Mouse (Mus musculus) MEL (cell line): ENCODE data around the gene Shc4. TPM values are rescaled to one million over a fixed set of nuclear protein-coding genes. Genes with fewer than 3 reads are reported as not detected.

ENCODE experiments used
- DNase-seq: peaks from one replicate; pipeline ENCODE4 v3.0.0; 2011; ENCODE audit warnings: low read depth, low spot score
- H3K27ac ChIP-seq: 2 replicates; pipeline ENCODE4 v1.5.1; 2012; ENCODE audit warnings: low read depth, mild to moderate bottlenecking, control low read depth, low read length, moderate library complexity; ENCODE audit not compliant: control insufficient read depth
- H3K27me3 ChIP-seq, 2 experiments: fragments of 150-350 bp in 1 of 2; sonication (generic) in 1 of 2; 2 replicates each; pipeline ENCODE4 v1.6.1; 2012; ENCODE audit warnings: low read length in 2 of 2, mild to moderate bottlenecking in 2 of 2, improper control_type of control experiment in 1 of 2, moderate library complexity in 1 of 2; ENCODE audit not compliant: insufficient read depth in 2 of 2, control insufficient read depth in 1 of 2
- H3K36me3 ChIP-seq, 2 experiments: 2 replicates each; pipeline ENCODE4 v1.6.1; 2012 to 2014; ENCODE audit warnings: low read length in 2 of 2, improper control_type of control experiment in 1 of 2, inconsistent platforms in 1 of 2, mild to moderate bottlenecking in 1 of 2; ENCODE audit not compliant: insufficient read depth in 2 of 2, control insufficient read depth in 1 of 2
- H3K4me1 ChIP-seq, 2 experiments: fragments of 150-350 bp in 1 of 2; sonication (generic) in 1 of 2; 2 replicates each; pipeline ENCODE4 v1.6.1; 2012; ENCODE audit warnings: low read length in 2 of 2, improper control_type of control experiment in 1 of 2, mild to moderate bottlenecking in 1 of 2; ENCODE audit not compliant: insufficient read depth in 2 of 2, control insufficient read depth in 1 of 2
- H3K4me3 ChIP-seq, 2 experiments: fragments of 150-350 bp in 1 of 2; sonication (generic) in 1 of 2; 2 replicates each; pipeline ENCODE4 v1.5.1; 2012; ENCODE audit warnings: low read depth in 2 of 2, low read length in 2 of 2, mild to moderate bottlenecking in 2 of 2, moderate library complexity in 2 of 2, control low read depth in 1 of 2, improper control_type of control experiment in 1 of 2; ENCODE audit not compliant: control insufficient read depth in 1 of 2, insufficient read depth in 1 of 2
- H3K79me2 ChIP-seq: 2 replicates; pipeline ENCODE4 v1.6.1; 2012; ENCODE audit warnings: mild to moderate bottlenecking, low read length, moderate library complexity; ENCODE audit not compliant: control insufficient read depth, poor library complexity, insufficient read depth
- H3K9ac ChIP-seq: 2 replicates; pipeline ENCODE4 v1.6.1; 2012; ENCODE audit warnings: low read depth, mild to moderate bottlenecking, control low read depth, low read length, moderate library complexity; ENCODE audit not compliant: control insufficient read depth, poor library complexity, severe bottlenecking
- H3K9me3 ChIP-seq: fragments of 150-350 bp; sonication (generic); replicated peaks from 2 replicates; pipeline ENCODE4 v1.6.1; 2012; ENCODE audit warnings: mild to moderate bottlenecking, low read length, improper control_type of control experiment, moderate library complexity; ENCODE audit not compliant: insufficient read depth
- CHD2 ChIP-seq: IDR thresholded peaks from 2 replicates; pipeline ENCODE4 v1.6.1; 2011; ENCODE audit warnings: low read length, improper control_type of control experiment
- CTCF ChIP-seq, 3 experiments: IDR thresholded peaks in 2 of 3; conservative IDR thresholded peaks in 1 of 3; 2 replicates each; pipeline ENCODE4 v1.5.1; 2011 to 2012; ENCODE audit warnings: low read length in 3 of 3, low read depth in 2 of 3, mild to moderate bottlenecking in 2 of 3, improper control_type of control experiment in 1 of 3, inconsistent platforms in 1 of 3, mixed read lengths in 1 of 3, moderate library complexity in 1 of 3; ENCODE audit not compliant: control insufficient read depth in 1 of 3, insufficient read depth in 1 of 3, poor library complexity in 1 of 3, severe bottlenecking in 1 of 3
- E2F4 ChIP-seq: IDR thresholded peaks from 2 replicates; pipeline ENCODE4 v1.6.1; 2011; ENCODE audit warnings: low read depth, low read length, improper control_type of control experiment, borderline replicate concordance
- EP300 ChIP-seq, 2 experiments: IDR thresholded peaks; 2 replicates each; pipeline ENCODE4 v1.6.1; 2011; ENCODE audit warnings: improper control_type of control experiment in 2 of 2, low read length in 2 of 2, low read depth in 1 of 2, mild to moderate bottlenecking in 1 of 2
- ETS1 ChIP-seq: IDR thresholded peaks from 2 replicates; pipeline ENCODE4 v1.6.1; 2012; ENCODE audit warnings: low read depth, mild to moderate bottlenecking, inconsistent platforms, low read length, improper control_type of control experiment, moderate library complexity
- GABPA ChIP-seq: IDR thresholded peaks from 2 replicates; pipeline ENCODE4 v1.6.1; 2012; ENCODE audit warnings: low read depth, mild to moderate bottlenecking, inconsistent platforms, low read length, improper control_type of control experiment, moderate library complexity
- GATA1 ChIP-seq: IDR thresholded peaks from 2 replicates; pipeline ENCODE4 v1.6.1; 2011; ENCODE audit warnings: low read depth, low read length, improper control_type of control experiment
- JUND ChIP-seq: IDR thresholded peaks from 2 replicates; pipeline ENCODE4 v1.6.1; 2011; ENCODE audit warnings: low read depth, mild to moderate bottlenecking, improper control_type of control experiment, low read length
- KAT2A ChIP-seq: conservative IDR thresholded peaks from 2 replicates; pipeline ENCODE4 v1.6.1; 2012; ENCODE audit warnings: low read depth, low read length, improper control_type of control experiment, inconsistent platforms
- MAX ChIP-seq: IDR thresholded peaks from 2 replicates; pipeline ENCODE4 v1.6.1; 2011; ENCODE audit warnings: low read length, improper control_type of control experiment
- MAZ ChIP-seq: IDR thresholded peaks from 2 replicates; pipeline ENCODE4 v1.6.1; 2012; ENCODE audit warnings: low read depth, mild to moderate bottlenecking, inconsistent platforms, low read length, improper control_type of control experiment
- MXI1 ChIP-seq: IDR thresholded peaks from 2 replicates; pipeline ENCODE4 v1.6.1; 2011; ENCODE audit warnings: mild to moderate bottlenecking, low read depth, low read length, improper control_type of control experiment
- MYB ChIP-seq: IDR thresholded peaks from 2 replicates; pipeline ENCODE4 v1.6.1; 2011; ENCODE audit warnings: mild to moderate bottlenecking, low read depth, low read length, improper control_type of control experiment
- MYC ChIP-seq: IDR thresholded peaks from 2 replicates; pipeline ENCODE4 v1.6.1; 2011; ENCODE audit warnings: low read depth, mild to moderate bottlenecking, low read length, improper control_type of control experiment, moderate library complexity
- NRF1 ChIP-seq: IDR thresholded peaks from 2 replicates; pipeline ENCODE4 v1.6.1; 2014; ENCODE audit warnings: low read depth, mild to moderate bottlenecking, inconsistent platforms, low read length, improper control_type of control experiment, moderate library complexity; ENCODE audit not compliant: poor library complexity, insufficient read depth, severe bottlenecking
- POLR2AphosphoS2 ChIP-seq: IDR thresholded peaks from 2 replicates; pipeline ENCODE4 v1.6.1; 2011; ENCODE audit warnings: low read length, improper control_type of control experiment
- RAD21 ChIP-seq: IDR thresholded peaks from 2 replicates; pipeline ENCODE4 v1.6.1; 2011; ENCODE audit warnings: mild to moderate bottlenecking, low read depth, low read length, improper control_type of control experiment
- RCOR1 ChIP-seq: IDR thresholded peaks from 2 replicates; pipeline ENCODE4 v1.6.1; 2012; ENCODE audit warnings: low read depth, mild to moderate bottlenecking, inconsistent platforms, low read length, improper control_type of control experiment
- SIN3A ChIP-seq: IDR thresholded peaks from 2 replicates; pipeline ENCODE4 v1.6.1; 2012; ENCODE audit warnings: low read length, improper control_type of control experiment, inconsistent platforms
- SMC3 ChIP-seq: IDR thresholded peaks from 2 replicates; pipeline ENCODE4 v1.6.1; 2011; ENCODE audit warnings: low read depth, low read length, improper control_type of control experiment
- TAL1 ChIP-seq: IDR thresholded peaks from 2 replicates; pipeline ENCODE4 v1.6.1; 2012; ENCODE audit warnings: mild to moderate bottlenecking, inconsistent platforms, low read length, moderate library complexity, mixed read lengths
- TBP ChIP-seq: IDR thresholded peaks from 2 replicates; pipeline ENCODE4 v1.8.0; 2011; ENCODE audit warnings: low read depth, low read length, improper control_type of control experiment
- TCF12 ChIP-seq: IDR thresholded peaks from 2 replicates; pipeline ENCODE4 v1.6.1; 2014; ENCODE audit warnings: low read depth, mild to moderate bottlenecking, inconsistent platforms, low read length, improper control_type of control experiment, moderate library complexity
- UBTF ChIP-seq: IDR thresholded peaks from 2 replicates; pipeline ENCODE4 v1.6.1; 2012; ENCODE audit warnings: low read depth, mild to moderate bottlenecking, inconsistent platforms, low read length, improper control_type of control experiment, moderate library complexity, borderline replicate concordance; ENCODE audit not compliant: insufficient read depth
- USF1 ChIP-seq: IDR thresholded peaks from 2 replicates; pipeline ENCODE4 v1.6.1; 2014; ENCODE audit warnings: low read depth, mild to moderate bottlenecking, inconsistent platforms, low read length, improper control_type of control experiment, moderate library complexity
- USF2 ChIP-seq, 2 experiments: IDR thresholded peaks; 2 replicates each; pipeline ENCODE4 v1.6.1; 2011 to 2012; ENCODE audit warnings: improper control_type of control experiment in 2 of 2, low read length in 2 of 2, borderline replicate concordance in 1 of 2, inconsistent platforms in 1 of 2, low read depth in 1 of 2, mild to moderate bottlenecking in 1 of 2; ENCODE audit not compliant: insufficient read depth in 1 of 2
- ZC3H11A ChIP-seq: IDR thresholded peaks from 2 replicates; pipeline ENCODE4 v1.6.1; 2012; ENCODE audit warnings: low read depth, mild to moderate bottlenecking, inconsistent platforms, low read length, improper control_type of control experiment
- ZKSCAN1 ChIP-seq: IDR thresholded peaks from 2 replicates; pipeline ENCODE4 v1.6.1; 2012; ENCODE audit warnings: low read depth, mild to moderate bottlenecking, inconsistent platforms, low read length, improper control_type of control experiment, moderate library complexity
- ZMIZ1 ChIP-seq: IDR thresholded peaks from 2 replicates; pipeline ENCODE4 v1.6.1; 2012; ENCODE audit warnings: low read depth, mild to moderate bottlenecking, inconsistent platforms, low read length, improper control_type of control experiment, moderate library complexity
- ZNF384 ChIP-seq: IDR thresholded peaks from 2 replicates; pipeline ENCODE4 v1.6.1; 2012; ENCODE audit warnings: low read depth, mild to moderate bottlenecking, inconsistent platforms, low read length, improper control_type of control experiment
- polyA plus RNA-seq, 2 experiments: library from polyadenylated mRNA; stranded (reverse) in 1 of 2; unstranded in 1 of 2; fragments of >175 nt in 1 of 2; fragments of >200 nt in 1 of 2; gene quantifications; 2 replicates each; pipeline versions ENCODE4 v1.2.1 to v1.2.4; 2012; ENCODE audit warnings: low replicate concordance in 2 of 2, low read depth in 1 of 2; ENCODE audit not compliant: insufficient read length in 2 of 2, insufficient read depth in 1 of 2, missing spikeins in 1 of 2
- total RNA-seq: library from RNA; depleted of rRNA; stranded (reverse); fragments of 300-350 nt; gene quantifications from 2 replicates; pipeline ENCODE4 v1.2.3, GENCODE M21; 2012

Shc4 gene
- total and polyA plus RNA-seq, 3 experiments = 0.38 to 1.1 TPM; not detected in 1

DNA sequence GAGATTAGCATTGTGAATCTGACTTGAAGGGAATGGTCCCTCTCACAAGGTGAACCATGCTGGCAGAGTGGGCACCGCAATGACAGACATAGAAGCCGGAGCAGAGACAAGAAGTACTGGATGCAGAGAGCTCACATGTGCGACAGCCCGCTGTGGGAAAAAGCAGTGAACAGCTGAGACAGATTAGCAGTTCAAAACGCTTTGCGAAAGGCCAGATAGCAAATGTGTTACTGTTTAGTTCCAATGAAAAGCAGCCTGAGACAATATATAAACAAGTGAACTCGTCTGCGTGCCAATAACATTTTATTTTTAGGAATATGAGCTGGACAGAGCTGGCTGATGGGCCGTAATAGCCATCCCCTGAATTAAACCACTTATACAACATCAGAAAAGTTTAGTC lies 42.1 kb downstream of the Shc4 start:
- no peaks in the 10 kb centered on the region for H3K36me3 ChIP-seq
- no peak overlapping the region for H3K27ac ChIP-seq
- H3K4me3 ChIP-seq = no peak overlapping the region
- DNase-seq = no peak
- H3K9ac ChIP-seq = no peak overlapping the region
- H3K4me1 ChIP-seq = no peaks in the 10 kb centered on the region
- no peaks in the 10 kb centered on the region for H3K79me2 ChIP-seq
- H3K9me3 ChIP-seq = no peaks in the 10 kb centered on the region
- TF ChIP-seq TAL1 (no peak), TCF12 (no peak), TBP (no peak)
- H3K27me3 ChIP-seq = peaks cover 1 to 3% of the 10 kb centered on the region in 2 experiments; a peak in 2 of 4 replicates

GRCm38 (mm10) chr2:125672957-125673631 lies 50.9 kb downstream of the Shc4 start, which contains the start of gene Eid1:
TSS of gene Eid1 (plus strand) at chr2:125673095.
- Histone ChIP-seq H3K79me2 (peaks cover 9% of the 10 kb centered on the region), H3K9me3 (no peaks in the 10 kb centered on the region), H3K4me3 (peak within 1 kb of the TSS; percentile 68 to 87), H3K27me3 (no peaks in the 10 kb centered on the region), H3K27ac (peak within 1 kb of the TSS; percentile 73), H3K36me3 (peaks cover 0 to 15% of the 10 kb centered on the region in 2 experiments; a peak in 2 of 4 replicates), H3K4me1 (peaks cover 5 to 12% of the 10 kb centered on the region in 2 experiments; a peak in 3 of 4 replicates), H3K9ac (peak within 1 kb of the TSS; percentile 91)
- DNase-seq = peak; percentile 92
- TF ChIP-seq EP300 (IDR thresholded peaks at IDR 0.05; ENCODE audit: low read depth in 1 of 2, low read length in 2 of 2) (0 out of 4 replicates have a peak, but pooled peaks of 1 of the 2 experiments have one; percentile 10), KAT2A (no peak), POLR2AphosphoS2 (peak; percentile 64; the same call in 1 of the 2 replicates), MXI1 (peak; percentile 72), MAX (peak; percentile 86), NRF1 (peak; percentile 88), USF2 (IDR thresholded peaks at IDR 0.05; ENCODE audit: borderline replicate concordance in 1 of 2, insufficient read depth in 1 of 2, low read depth in 1 of 2, low read length in 2 of 2) (no peak), ZC3H11A (no peak), RCOR1 (no peak), GATA1 (no peak), UBTF (no peak; the same call in 1 of the 2 replicates), ETS1 (peak; percentile 47), JUND (no peak), SMC3 (no peak), USF1 (peak; percentile 66), ZNF384 (peak; percentile 83), GABPA (no peak), RAD21 (no peak), MYC (peak; percentile 77), ZMIZ1 (0 out of 2 replicates have a peak, but pooled peaks have one; percentile 50), ZKSCAN1 (no peak), E2F4 (no peak), SIN3A (peak; percentile 40), CTCF (IDR thresholded peaks at IDR 0.05 in 2 of 3, conservative IDR thresholded peaks at IDR 0.05 in 1 of 3; ENCODE audit: control insufficient read depth in 1 of 3, insufficient read depth in 1 of 3, low read depth in 2 of 3, low read length in 3 of 3, poor library complexity in 1 of 3, severe bottlenecking in 1 of 3) (no peak), MYB (no peak), CHD2 (no peak), TBP (0 out of 2 replicates have a peak, but pooled peaks have one; percentile 13), TAL1 (no peak), MAZ (peak; percentile 58; the same call in 1 of the 2 replicates)
